Mouse (Mus musculus): ENCODE measurements around the gene Atp12a. TPM values are rescaled to one million over a fixed set of nuclear protein-coding genes. Genes with fewer than 3 reads are reported as not detected.

The Atp12a gene
- total RNA-seq, 2 experiments from 2014 or later = 0.28 to 0.30 TPM

DNA sequence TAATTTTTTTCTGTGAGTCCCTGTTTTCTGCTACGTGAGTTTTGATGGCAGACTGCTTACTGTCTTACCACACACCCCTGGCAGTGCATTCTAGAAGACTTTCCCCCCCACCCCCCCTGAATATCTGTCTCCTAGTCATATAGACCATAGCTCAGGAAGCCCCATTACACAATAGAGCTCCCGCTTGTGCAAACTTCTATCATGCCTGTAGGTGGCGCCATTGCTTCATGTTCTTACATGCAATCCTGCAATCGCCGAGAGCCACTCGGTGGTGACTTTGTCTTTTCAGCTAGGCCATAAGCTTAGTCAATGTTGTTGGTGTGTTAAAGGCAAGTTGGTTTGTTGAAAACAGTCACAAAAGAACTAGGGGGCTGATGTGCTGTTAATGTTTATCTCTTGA is 10.9 kb downstream of the Atp12a start:
- intact Hi-C loops (cut with DNase I) = loop anchor here (10.0 kb wide), 2 partner anchors 289 to 419 kb away; partner anchors contain the start of gene Mphosph8
- DNase-seq = peak; percentile 86

DNA sequence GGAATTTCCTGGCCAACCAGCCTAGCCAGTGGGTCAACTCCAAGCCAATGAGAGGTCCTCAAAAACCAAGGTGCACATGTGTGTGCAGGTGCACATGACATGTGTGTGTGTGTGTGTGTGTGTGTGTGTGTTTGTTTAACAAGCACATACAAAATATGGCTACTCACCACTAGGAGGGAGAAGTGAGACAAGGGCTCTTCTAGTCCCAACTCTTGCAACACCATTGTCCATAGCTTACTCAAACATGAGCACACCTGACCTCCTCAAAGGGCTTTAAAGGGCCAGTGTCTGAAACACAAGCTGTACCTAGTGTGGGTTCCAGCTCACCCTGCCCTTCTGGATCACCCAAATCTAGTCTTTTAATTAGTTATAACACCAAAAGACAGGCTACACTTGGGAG is 12.9 kb downstream of the Atp12a start:
- no peak for DNase-seq
- intact Hi-C loops (cut with DNase I) = loop anchor here (10.0 kb wide), 2 partner anchors 287 to 417 kb away; partner anchors contain the start of gene Mphosph8

DNA sequence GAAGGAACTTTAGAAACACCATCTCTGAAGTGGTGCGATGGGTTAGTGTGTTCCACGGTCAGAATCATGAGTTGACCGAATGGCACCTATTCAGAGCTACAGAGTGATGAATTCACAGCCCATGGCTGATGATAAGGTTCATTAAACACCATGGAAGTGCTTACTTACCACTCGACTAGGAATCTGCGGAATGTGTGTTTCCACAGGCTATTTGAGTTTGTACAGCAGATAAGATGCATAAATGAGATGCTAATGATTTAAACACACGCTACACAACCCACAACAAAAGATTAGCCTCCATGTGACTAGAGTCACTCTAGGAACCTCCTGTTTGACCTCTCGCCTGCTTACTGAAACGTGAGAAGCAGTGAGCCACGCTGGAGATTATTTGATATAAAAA is 14.5 kb downstream of the Atp12a start:
- intact Hi-C loops (cut with DNase I) = loop anchor here (10.0 kb wide), 2 partner anchors 285 to 415 kb away; partner anchors contain the start of gene Mphosph8
- no peak for DNase-seq

DNA sequence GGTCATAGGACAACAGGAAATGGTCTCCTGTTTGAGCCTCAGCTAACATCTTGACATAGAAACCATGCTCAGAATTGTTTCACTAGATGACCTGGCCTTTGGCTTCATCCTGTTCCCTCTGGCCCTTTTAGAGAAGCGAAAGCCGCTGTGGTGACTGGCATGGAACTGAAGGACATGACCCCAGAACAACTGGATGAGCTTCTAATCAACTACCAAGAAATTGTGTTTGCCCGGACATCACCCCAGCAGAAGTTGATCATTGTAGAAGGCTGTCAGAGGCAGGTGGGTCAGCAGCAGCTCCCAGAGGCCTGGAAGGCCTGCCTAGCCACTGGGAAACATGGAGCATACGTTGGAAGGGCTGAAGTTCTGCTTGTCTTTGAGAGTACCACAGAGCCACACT is 17.5 kb downstream of the Atp12a start:
- DNase-seq = no peak
- intact Hi-C loops (cut with DNase I) = no loop called here

DNA sequence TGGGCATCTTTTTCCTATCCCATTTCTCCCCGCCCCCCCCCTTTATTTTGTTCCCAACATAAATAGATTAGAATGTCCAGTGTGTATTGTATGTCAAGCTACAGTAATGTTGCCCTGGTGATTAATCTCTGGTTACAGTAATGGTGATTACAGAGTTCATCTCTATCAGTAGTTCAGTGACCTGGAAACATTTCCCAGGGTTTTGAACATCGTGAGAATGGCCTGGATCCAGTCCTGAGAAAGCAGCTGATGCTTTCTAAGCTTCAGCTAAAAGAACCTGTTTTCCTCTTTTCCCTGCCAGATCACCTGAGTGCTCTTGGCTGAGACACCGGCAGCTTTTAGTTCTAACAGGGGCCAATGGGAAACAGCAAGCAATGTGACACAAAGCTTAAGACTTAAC is 25.4 kb downstream of the Atp12a start:
- no peak for DNase-seq
- intact Hi-C loops (cut with DNase I) = no loop called here

DNA sequence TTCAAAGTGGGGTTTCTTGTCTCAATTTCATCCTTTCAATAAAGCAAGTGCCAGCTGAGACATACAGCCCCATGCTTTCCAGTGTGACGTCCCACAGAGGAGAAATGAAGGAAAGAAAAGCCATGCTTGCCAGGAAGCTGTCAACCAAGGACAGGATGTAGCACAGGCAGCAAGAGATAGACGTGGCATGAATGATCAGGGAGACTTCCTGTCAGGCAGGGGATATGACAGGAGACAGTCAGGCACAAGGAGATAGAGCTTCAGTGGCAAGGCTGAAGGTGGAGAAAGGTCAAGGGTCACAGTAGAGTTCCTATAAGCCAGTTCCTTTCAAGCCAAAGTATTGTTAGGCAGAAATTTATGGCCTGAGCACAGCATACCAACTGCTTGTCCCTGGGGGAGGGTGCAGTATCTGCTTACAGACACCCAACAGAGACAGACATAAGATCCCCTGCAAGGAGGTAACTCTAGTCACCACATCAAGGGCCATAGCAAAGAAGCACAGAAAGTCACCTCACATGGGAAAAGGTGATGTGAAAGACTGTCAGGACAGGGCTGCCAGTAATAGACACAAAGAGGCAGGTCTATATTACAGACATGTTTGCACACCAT is 28.9 kb downstream of the Atp12a start:
- no peak for DNase-seq
- intact Hi-C loops (cut with DNase I) = no loop called here

DNA sequence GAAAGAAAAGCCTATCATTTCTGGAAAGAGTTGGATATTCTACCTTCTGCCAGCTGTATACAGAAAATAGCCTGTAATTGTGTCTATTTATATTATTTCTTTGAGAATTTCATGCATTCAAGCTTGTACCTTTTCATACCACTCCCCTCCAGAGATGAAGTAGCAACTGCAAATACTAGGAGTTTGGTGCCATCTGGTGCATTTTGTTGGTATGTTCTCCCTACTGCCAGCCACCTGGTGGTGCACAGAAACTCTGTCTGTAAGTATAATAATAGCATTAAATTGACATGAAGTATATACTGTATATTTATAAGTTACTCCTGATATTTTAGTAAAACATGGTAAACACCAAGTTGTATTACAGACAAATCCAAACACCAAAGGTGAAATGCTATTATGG is 33.1 kb downstream of the Atp12a start:
- DNase-seq = peak; percentile 23
- intact Hi-C loops (cut with DNase I) = no loop called here

DNA sequence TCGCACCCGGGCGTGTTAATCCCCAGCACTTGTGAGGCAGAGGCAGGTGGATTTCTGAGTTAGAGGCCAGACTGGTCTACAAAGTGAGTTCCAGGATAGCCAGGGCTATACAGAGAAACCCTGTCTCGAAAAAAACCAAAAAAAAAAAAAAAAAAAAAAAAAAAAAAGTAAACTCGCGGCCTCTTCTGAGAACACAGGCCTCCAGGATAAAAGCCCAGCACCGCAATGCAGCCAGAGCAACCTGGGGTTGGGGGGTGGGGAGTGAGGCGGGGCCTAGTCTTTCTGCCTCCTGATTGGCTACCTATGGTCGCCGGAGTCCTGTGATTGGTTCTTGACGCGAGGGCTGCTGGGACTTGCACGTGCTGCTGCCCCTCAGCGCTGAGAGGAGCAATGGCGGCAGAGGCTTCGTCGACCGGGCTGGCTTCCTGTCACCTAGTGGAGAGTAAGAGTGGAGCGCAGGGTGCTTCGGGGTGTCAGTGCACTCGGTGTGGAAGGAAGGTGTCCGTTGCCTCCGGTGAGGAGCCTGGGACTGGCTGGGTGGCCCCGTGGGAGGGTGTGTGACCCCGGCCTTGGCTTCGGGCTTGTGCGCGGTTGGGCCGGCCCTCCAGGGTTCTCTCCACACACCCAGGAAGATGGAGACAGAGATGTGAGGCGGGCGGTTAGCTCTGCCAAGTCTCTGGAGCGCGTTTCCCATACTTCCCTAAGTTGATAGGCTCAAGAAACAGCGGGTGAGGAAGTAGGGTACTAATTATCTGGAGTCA is 37.6 kb downstream of the Atp12a start, which contains the start of gene Rnf17:
Rnf17 (plus strand) TSS at position 271 of the 761 bp plus-strand sequence.
- no peak for DNase-seq
- intact Hi-C loops (cut with DNase I) = no loop called here

DNA sequence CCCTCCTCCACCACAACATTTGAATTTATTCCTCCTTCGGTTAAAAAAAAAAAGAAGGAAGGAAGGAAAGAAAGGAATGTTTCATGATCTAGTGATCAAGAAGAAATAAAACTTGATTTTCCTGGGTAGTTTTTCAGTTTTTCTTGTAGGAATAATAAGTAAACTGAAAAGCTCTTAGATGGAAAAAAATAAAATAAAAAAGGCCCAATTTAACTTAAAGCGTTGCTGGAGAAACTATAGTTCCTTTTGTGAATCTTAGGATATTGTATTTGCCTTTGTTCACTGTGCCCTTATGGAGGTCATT is 38.2 kb downstream of the Atp12a start:
- intact Hi-C loops (cut with DNase I) = no loop called here
- no peak for DNase-seq

Other genes with a start within 250 kb of the Atp12a start
- not detected for gene Gzme, start 244.4 kb upstream of the Atp12a start, total RNA-seq (2021)
- gene Gzmd, start 232.5 kb upstream of the Atp12a start, total RNA-seq (2021) = not detected
- not detected for gene Gzmg, start 205.5 kb upstream of the Atp12a start, total RNA-seq (2021)
- gene Gzmn, start 190.5 kb upstream of the Atp12a start, total RNA-seq (2021) = not detected
- not detected for gene Gzmf, start 153.7 kb upstream of the Atp12a start, total RNA-seq (2021)
- not detected for gene Gzmc, start 130.4 kb upstream of the Atp12a start, total RNA-seq (2021)
- gene Gzmb, start 102.8 kb upstream of the Atp12a start, total RNA-seq (2021) = not detected
- 1 to 10 TPM; 1.0 to 1.5 TPM for gene Rnf17, start 37.5 kb downstream of the Atp12a start, total RNA-seq (2021)
- 10 to 100 TPM in 1 of 2 experiments, 1 to 10 TPM in 1; 8.4 to 10.1 TPM for gene Cenpj, start 210.4 kb downstream of the Atp12a start, total RNA-seq (2021)
- 1 to 10 TPM; 2.2 to 2.3 TPM for gene Parp4, start 210.6 kb downstream of the Atp12a start, total RNA-seq (2021)